Mouse (Mus musculus): Measurements from ENCODE around the gene Bricd5.

Gene Bricd5

DNA sequence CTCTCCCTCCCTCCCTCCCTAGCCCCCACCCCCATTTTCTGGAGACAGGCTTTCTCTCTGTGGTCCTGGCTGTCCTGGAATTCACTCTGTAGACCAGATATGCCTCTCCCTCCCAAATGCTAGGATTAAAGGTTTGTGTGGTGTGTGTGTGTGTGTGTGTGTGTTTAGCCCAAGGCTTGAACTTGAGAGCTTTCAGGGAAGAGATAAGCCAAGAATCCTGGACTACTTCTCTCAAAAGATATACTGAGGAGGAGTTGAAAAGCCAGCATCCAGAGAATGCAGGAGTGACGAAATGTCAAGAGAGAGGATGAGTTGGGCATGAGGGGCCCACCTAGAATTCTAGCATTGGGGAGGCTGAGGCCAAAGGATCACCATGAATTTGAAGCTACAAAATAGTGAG lies 10.8 kb upstream of the Bricd5 start:
- 100% methylated on average over 1 of the region's 1 CpGs for WGBS

DNA sequence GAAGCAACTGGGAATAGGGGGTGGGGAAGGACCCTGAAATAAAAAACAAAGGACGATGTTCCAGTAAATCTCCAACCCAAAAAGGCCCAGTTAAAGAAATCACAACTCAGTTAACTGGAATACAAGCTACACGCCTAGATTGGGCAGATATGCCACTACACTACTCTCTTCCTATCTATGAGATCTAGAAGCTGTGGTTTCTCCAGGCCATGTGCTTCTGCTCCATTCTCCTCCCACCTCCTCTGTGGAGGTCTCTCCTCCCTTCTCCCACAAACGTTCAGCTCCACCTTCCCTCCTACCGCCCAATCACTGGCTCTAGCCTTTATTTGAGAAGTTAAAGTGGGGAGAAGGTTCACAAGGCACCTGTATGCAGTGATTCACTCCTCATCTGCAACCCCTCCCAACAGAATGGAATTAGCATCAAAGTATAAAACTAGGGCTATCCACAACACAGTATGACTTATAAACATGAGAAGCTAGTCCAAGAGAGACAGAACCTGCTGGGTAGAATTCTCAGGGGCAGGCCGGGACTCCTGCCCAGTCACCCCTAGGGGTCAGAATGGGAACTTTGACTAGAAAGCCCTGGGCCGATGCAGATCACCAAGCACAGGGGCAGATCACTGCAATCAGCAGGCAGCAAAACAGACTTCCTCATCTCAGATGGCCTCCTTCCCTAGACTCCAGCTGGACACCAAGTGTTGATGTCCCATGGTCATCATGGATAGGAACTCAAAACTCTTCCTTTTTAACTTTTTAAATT lies 10.1 kb upstream of the Bricd5 start:
- 56% methylated on average over 6 of the region's 6 CpGs for WGBS

DNA sequence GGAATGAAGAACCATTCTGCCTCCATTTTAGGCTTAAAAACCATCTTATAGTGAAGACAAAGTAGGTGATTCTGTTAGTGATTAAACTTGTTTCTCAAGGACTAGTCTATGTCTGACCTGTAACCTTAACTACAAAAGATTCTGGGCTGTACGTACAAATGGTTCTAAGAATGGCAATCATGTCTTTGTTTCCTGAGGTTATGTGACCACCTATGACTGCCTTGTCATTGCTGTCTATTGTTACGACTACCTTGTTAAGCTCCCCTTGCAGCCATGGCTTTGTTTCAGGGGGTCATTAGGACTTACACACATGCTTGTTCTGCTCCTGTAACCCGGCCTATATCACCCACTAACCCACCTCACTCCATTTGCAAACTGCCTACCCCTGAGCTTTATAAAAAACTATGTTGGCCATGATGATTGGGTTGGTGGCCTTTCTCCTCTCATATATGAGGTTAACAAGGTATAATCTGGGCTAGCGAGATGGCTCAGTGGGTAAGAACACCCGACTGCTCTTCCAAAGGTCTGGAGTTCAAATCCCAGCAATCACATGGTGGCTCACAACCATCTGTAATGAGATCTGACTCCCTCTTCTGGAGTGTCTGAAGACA lies 4.9 kb upstream of the Bricd5 start:
- 95% methylated on average over 5 of the region's 5 CpGs for WGBS

DNA sequence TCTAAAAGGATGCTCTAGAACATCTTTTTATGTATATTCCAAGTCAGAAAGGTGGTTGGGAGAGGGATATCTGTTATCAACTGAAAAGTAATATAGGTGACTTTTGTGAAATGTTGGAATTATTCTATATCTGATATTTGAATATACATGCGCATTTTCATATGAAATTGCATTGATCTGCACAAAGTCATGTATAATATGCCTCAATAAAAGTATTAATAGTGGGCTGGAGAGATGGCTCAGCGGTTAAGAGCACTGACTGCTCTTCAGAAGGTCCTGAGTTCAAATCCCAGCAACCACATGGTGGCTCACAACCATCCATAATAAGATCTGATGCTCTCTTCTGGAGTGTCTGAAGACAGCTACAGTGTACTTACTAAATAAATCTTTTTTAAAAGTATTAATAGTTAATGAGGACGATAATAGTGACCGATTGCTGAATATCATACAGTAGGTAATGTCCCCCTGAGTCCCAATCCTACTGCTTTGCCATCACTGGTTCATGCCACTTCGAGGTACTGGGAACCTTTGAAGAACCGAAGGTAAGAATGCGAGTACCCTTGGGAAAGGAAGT lies 4.3 kb upstream of the Bricd5 start:
- WGBS, result 16% methylated on average over 7 of the region's 7 CpGs

DNA sequence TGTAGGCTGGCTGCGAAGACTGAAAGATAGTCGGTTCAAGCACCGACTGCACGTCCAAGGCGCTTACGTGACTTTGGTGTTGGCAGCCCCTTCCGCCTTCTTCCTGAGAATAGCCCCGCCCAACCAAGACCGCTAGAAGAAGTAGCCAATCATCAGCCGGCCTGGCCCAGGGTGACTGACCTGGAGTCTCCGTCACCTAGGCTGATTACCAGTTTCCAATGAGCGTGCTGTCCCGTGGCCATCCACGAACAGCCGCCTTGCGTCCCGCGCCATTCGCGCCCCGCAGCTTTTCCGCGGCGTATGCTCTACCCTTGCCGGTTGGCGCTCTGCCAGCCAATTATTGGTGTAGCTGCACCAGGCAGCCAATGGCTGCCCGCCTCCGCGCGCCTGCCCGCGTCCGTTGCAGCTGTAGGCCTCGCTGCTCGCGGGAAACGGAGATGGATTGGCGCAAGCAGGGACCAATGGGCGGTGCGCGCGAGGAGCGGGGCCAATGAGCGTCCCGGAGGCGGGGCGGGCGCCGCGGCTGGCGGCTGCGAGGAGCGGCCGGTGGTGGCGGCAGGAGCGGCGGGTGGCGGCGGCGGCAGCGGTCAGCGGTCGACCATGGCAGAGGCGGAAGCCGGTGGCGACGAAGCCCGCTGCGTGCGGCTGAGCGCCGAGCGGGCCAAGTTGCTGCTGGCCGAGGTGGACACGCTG lies 3.6 kb upstream of the Bricd5 start, which contains the start of the genes E4f1 and Pgp:
Gene E4f1 (minus strand): TSS at position 404 of the 693 bp plus-strand sequence.
Gene Pgp (plus strand): TSS at position 483 of the 693 bp plus-strand sequence.
- WGBS, result under 1% methylated on average over 73 of the region's 75 CpGs

DNA sequence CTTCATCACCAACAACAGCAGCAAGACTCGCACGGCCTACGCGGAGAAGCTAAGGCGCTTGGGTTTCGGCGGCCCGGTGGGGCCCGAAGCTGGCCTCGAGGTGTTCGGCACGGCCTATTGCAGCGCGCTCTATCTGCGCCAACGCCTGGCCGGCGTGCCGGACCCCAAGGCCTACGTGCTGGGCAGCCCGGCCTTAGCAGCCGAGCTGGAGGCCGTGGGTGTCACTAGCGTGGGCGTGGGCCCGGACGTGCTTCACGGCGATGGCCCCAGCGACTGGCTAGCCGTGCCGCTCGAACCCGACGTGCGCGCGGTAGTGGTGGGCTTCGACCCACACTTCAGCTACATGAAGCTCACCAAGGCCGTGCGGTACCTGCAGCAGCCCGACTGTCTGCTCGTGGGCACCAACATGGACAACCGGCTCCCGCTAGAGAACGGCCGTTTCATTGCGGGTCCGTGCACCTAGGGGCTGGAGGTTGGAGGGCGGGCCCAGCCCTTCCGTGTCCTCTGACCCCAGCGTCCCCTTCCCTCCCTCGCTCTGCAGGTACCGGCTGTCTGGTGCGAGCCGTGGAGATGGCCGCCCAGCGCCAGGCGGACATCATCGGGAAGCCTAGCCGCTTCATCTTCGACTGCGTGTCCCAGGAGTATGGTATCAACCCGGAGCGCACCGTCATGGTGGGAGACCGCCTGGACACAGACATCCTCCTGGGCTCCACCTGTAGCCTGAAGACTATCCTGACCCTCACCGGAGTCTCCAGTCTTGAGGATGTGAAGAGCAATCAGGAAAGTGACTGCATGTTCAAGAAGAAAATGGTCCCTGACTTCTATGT lies 2.8 kb upstream of the Bricd5 start:
- under 1% methylated on average over 68 of the region's 68 CpGs for WGBS

DNA sequence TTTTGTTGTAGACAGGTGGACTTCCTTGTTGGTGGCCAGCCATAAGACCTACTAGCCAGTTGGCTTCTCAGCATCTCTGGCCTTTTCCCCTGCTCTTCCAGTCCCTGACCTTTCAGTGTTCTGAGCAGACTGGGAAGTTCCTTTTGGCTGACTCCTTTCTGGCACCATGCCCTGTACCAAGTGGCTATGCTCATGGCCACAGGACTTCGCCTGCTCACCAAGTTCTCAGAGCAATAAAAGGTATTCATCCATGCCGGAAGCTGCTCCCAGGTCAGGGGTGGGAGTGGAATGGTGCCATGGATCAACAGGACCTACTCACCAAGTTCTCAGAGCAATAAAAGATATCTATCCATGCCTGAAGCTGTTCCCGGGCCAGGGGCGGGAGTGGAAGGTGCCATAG lies 1.2 kb upstream of the Bricd5 start:
- WGBS, result 65% methylated on average over 4 of the region's 4 CpGs

DNA sequence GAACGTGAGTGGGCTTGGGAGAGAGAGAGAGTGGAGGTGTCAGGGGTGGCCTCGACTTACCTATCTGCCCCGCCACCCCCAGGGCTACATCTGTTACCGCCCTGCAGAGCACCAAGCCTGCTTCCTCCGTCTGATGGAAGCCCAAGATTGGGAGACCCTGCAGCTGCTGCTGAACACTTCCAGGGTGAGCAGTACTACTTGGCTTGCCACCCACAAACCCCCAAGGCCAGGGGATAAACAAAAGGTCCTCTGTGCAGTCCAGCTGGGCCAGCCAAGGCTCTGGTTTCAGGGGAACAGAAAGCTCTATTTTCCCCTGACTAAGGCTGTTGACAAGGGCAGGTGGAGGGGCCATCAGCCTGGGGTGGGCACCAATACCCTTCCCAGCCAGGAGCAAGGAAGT lies 873 bp downstream of the Bricd5 start:
- WGBS, result 56% methylated on average over 5 of the region's 5 CpGs

DNA sequence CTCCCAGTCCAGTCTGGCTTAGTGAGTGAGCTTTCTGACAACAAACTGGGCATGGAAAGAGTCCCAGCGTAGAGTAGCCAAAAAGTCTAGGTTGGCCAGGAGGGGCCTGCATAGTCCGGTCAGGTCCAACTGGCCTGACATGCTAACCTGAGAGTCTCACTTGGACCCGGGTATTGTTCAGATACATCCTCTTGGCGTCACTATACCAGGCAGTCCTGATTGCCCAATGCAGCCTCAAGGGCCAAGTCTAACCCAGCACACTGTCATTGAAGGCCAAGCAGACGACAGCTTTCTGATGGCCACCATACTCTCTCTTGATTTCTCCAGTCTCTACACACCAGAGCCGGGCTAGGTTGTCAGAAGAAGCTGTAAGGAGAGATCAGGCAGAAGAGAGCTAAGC lies 1.9 kb downstream of the Bricd5 start:
- 90% methylated on average over 6 of the region's 6 CpGs for WGBS

DNA sequence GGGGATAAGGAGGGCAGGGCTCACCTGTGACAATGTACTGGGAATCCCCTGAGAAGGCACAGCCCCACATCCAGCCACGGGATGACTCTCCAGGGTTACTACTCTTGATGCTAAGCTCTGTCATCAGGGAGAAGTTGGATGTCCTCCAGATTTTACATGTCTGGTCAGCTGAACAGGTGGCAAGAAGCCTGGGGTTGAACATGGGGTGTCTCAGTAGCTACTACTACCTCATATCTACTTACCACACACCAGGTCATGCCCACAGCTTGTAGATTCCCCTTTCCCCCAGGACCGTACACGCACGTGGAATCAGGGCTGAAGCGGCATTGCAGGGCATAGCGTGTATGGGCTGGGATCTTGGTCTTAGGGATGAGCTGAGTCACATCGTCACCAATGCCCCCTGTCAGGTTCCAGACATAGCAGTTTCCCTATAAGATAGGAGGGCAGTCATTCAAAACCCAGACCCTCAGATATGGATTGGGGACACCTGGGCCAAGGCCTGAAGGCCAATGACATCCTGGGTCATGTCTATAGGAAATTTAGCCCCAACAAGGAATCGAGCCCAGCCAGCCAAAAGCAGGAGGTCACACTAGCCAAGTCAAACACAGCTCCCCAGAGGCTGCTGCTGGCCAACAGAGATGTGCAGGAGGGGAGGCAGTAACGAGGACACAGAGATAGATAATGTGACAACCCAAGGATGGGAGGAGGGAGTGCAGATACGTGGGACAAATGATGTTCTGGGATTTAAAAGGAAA lies 2.5 kb downstream of the Bricd5 start:
- 86% methylated on average over 10 of the region's 10 CpGs for WGBS

DNA sequence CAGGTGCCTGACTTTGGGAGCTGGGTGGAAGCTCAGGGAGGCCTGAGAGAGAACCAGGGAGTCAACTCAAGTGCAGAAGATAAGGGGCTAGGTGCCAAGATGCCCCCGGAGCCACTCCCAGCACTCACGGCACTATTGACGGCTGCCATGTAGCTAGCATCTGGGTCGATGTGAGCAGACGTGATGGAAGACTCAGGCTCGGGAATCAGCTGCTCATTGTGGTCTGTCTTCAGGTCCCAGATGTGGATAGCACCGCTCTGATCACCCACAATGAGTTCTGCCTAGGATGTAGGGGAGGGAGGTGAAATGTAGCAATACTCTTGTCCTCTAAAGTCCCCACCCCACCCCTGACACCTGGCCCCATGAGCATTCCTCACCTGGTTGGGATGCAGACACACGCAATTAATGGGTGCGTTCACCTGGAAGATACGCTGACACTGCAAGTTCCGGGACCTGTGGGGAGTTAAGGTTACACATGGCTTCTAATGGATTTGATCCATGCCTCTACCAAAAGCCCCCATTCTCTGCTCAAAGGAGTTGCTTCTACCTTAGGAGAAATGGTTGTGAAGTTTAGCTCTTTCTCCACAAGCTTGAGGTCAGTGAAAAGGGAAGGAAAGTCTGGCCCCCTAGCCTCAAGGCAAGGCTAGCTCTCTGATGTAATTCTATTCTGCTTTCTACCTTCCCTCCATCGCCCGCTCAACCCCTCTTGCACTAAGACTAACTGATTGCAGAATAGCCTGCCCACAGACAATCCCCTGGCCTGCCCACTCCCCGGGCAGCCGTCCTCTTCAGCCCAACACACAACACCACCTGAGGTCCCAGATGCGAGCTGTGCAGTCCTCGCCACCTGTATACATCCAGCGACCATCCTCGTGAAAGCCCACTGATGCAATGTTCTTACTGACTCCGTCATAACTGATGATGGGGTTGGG lies 3.6 kb downstream of the Bricd5 start:
- WGBS, result 90% methylated on average over 20 of the region's 20 CpGs

DNA sequence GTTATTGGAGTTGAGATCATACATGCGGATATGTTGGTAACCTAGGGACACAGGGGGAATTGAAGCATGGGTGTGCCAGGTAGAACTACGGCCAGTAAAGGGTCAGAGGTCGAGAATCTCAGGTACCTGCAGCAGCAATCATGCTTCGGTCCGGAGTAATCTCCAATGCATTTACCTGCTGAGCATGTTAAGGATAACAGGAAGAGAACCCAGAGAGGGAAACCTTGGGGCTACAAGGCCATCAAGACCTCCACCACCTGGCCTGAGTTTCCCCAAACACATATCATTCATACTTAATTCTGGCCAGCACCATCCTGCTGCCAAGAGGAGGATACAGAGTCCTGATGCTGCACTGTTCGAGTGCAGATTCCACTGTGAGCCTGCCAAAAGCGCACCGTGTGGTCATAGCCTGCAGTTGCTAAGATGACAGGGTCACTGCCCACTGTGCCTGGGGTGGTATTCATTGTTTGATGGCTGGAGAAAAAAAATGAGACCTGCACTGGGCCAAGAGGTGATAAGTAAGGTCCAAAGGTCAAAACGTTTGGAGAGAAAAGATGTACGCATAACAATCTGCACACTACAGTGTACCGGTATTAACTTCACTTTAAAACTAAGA lies 4.4 kb downstream of the Bricd5 start:
- 39% methylated on average over 11 of the region's 11 CpGs for WGBS

DNA sequence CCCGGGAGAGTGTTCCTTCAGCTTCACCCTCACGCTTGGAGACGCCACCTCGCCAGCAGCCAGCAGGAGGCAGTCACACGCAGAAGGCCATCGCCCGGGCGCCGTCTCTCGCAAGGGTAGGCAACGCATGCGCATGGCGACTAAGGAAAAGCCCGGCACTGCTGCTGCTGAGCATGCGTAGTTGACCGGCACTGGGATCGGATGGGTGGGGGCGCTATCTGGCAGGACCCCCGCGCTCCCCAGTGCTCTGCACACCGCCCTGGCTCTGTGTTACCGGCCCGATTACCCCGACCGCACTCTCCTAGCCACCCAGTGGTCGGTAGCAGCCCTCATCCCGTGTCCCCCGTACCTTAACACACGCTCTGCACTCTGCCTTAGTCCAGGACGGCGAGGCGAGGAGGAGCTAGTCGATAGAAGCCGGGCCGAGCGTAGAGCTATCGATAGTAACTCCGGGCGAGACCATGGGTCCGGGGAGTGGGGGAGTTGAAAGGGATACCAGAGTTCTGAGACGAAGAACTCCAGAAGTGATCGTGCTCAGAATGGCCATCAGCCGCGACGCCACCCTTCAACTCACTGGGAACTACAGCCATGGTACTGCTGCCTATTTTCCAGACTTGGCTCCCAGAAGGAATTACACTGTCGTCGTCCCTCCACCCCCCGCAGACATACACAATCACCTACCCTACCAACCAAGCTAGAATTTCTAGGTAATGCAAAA lies 5.1 kb downstream of the Bricd5 start, which contains the start of gene Mlst8:
Gene Mlst8 (minus strand): TSS at position 416 of the 718 bp plus-strand sequence.
- WGBS, result under 1% methylated on average over 48 of the region's 48 CpGs

DNA sequence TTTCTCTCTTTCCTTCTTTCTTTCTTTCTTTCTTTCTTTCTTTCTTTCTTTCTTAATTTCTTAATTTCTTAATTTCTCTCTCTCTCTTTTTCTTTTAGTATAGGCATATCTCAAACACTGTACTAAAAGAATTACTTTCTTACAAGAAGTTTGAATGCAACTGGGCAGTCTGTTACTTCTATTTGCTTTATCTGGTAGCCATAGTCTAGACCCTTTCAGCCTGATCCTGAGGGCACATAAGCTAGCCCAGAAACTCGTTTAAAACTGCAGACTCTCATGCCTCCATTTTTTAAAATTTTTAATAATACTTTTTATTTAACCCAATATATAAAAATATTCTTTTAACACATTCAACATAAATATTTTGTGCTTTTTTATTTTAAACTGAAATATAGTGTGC lies 5.7 kb downstream of the Bricd5 start:
- WGBS, result 17% methylated on average over 1 of the region's 1 CpGs

DNA sequence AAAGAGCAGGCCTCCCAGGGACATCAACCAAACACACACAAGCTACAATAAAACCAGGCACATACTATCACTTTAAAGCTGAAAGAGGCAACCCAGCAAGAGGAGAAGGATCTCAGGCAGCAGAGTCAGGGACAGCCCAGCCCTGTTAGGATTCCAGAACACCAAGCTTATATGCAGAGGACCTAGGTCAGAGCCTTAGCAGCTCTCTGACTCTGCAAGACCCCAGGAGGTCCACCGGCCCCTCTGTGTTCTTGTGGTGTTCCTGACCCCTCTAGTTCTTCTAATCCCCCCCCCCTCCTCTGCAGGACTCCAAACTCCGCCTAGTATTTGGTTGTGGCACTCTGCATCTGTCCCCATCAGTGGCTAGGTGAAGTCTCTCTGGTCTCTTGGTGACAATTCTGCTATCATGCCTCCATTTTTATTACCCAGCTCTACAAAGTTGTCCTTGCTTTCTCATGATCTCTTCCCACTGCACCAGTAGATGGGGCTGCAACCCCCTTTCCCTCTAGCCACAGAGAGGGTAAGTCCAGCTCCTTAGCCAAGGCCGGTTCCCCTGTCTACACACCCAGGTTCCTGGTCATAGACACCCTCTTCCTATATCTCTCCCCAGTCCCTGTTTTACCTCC lies 6.6 kb downstream of the Bricd5 start:
- WGBS, result 44% methylated on average over 3 of the region's 3 CpGs

DNA sequence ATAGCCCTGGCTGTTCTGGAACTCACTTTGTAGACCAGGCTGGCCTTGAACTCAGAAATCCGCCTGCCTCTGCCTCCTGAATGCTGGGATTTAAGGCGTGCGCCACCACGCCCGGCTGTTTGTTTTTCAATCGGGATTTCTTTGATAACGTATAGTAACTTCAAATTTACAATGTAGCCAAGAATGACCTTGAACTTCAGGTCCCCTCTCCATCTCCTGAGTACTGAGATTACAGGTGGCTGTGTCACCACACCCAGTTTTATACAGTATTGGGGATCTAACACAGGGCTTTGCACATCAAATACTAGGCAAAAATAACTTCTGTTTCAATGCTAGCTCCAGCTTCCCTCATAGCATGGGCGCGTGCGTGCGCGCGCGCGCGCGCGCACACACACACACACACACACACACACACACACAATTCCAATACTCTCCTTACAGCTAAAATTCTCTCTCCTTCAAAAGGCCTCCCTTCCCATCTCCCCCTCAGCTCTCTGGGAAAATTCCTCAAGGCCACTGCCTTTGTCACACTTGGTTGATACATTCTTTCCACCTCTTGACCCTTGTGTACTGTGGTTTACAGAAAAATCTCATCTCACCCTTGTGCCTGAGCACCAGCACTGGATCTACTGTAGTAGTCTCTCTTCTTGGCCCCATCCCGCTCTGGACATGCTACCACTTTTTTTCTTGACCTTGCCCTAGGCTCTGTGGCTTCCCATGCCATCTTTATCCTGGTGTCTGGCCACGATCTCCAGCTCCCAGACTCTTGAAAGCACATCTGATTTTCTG lies 7.5 kb downstream of the Bricd5 start:
- WGBS, result 93% methylated on average over 20 of the region's 20 CpGs

DNA sequence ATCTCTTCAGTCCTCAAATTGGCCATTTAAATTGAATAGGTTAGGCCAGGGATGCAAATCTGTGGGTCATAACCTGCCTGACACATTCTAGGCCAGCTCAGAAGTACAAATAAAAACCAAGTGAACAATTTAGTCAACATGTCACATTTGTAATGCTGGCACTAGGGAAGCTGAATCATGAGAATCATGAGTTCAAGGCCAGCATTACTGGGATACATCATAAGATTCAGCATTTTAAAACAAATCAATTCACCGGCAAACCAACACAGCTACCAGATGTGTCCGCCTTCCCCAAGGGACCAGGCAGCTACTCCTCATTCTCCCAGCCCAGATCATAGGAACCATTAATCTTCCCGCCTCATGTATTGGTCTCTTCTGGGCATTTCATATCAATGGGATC lies 9.8 kb downstream of the Bricd5 start:
- 95% methylated on average over 3 of the region's 3 CpGs for WGBS

All from cerebral cortex, adult 2 months (tissue).